Mouse (Mus musculus) heart, adult 9 months (tissue): Measurements from ENCODE around the gene Pip4k2c.
"Not testable (repeated sequence)": the region's sequence is repeated elsewhere in the genome, so short reads cannot be mapped to it uniquely, and the experiment has no call there.

ENCODE experiments used
- DNase-seq, 2 experiments: peaks; one replicate each; pipeline ENCODE4 v3.0.0; 2022; ENCODE audit warnings: low spot score in 2 of 2

Pip4k2c gene

DNA sequence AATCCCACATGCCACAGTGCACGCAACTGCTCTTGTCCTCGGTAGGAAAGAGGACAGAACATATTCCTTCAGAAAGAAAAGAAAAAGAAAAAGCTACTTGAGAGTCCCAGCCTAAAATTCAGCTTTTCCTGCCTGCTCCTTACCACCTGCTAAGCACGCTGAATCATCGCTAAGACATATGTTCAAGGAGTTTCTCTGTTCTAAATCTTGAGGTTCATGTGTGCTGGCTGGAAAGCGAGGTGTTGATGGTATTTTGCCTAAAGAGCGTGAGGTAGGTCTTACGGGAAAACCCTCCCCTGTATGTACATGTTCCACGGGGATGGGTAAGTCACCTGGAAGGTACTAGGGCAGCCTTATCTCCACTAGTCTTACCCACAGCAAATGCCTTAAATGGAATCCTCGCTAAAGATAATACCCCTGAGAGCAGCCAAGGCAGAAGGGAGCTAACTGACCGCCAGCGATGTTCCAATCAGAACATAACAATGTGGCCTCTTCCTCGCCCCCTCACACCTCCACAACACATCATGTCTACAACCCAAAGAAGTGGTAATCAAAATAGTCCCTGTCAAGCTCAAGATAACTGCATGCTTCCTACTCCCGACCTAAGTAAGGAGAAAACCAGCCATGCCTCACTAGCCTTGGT is 1.3 kb downstream of the Pip4k2c start:
- no peak for DNase-seq

DNA sequence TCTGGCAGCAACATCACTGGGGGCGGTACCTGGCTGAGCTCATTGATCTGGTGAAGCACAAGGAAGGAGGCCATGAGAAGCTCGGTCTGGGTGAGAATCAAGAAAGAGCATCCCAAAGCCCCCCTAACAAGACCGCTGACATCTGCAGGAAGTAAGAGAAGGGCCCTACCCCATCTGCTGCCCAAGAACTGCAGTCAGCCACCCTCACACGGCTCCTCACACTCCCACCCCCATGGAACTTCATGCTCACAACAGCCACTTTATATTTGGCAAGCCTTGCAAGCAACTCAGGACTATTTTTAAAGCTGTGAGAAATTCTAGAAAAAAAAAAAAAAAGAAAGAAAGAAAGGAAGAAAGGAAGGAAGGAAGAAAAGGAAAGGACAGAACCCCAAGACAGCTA is 2.5 kb downstream of the Pip4k2c start:
- DNase-seq = no peak

DNA sequence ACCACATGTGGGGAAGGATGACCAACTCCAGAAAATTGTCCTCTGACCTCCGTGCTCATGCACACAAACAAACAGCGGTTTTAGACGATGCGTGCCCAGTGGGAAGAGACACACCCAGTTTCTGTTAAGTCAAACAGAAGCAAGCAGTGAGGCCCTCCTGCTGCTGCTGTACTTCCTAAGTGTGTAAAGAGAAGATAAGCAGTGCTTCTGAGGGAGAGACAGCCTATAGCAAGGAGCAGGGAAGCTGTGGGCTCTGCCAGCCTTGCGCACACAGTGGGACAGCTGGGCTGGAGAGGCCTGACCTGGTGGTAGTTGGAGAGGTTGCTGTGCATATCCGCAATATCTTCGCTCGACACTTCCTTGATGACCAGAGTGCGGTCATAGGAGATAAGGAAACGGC is 6.0 kb downstream of the Pip4k2c start:
- DNase-seq = no peak

DNA sequence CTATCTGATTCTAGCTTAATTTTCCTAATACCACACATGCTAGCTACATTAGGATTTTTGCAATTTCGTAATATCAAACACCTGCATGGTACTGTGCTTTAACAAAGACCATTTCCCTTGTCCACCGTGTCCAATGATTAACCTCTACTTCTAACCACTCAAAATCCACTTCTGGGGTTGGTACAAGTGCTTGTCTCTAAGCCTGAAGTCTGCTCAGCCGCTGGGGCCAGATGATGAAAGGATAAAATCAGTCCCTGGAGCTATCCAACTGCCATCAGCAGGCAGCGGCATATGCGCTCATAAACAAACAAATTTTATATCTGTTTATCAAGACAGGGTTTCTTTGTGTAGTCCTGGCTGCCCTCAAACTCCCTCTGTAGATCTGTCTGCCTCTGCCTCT is 6.8 kb downstream of the Pip4k2c start:
- no peak for DNase-seq

DNA sequence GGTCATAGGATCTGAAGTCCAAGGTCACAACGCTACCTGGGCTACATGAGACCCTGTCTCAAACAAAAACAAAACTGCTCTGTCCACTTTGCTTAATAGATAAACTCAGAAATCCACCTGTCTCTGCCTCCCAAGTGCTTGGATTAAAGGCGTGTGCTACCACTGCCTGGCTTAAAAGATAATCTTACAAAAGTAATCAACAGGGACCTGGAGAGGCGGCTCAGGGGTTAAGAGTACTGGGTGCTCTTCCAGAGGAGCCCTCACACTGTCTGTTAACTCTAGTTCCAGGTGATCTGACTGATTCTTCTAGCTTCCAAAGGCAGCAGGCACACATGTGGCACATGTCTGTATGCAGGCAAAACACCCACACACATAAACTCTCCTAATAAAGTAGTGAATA is 8.3 kb downstream of the Pip4k2c start:
- DNase-seq = no peak

DNA sequence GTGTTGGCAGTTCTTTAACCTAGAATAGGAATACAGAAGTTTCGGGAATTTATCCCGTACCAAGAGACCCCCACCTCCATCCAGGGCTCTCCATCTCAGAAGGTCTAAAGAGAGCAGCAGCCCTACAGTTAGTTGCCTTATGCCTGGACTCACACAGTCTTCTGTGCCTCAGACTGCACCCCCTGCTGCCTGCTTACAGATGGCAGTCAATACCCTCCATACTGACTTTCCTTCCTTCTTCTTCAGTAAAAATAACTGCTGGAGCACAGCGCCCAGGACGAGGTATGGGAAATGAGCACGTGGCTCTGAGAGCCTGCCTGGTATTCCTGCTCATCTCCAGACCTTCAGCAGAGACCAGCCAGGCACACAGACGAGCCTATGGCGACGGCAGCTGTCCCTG is 11.1 kb downstream of the Pip4k2c start:
- no peak for DNase-seq

DNA sequence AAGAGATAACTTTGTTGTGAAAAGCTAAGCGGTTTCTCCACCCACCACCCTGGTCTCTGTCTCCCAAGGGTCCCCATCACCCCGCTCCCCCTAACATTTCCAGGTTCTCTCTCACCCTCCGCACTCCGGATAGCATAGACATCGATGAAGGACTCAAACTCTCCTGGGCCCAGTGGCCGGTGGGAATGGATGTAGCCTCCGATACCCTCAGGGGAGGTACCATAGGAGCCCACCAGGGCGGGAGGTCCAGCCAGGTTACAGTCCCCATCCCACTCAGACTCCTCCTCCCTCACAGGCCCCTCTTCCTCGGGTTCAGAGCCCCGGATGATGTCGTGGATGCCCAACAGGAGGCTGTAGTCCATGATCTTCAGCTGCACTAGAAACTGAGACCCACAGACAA is 11.9 kb downstream of the Pip4k2c start:
- DNase-seq = no peak

DNA sequence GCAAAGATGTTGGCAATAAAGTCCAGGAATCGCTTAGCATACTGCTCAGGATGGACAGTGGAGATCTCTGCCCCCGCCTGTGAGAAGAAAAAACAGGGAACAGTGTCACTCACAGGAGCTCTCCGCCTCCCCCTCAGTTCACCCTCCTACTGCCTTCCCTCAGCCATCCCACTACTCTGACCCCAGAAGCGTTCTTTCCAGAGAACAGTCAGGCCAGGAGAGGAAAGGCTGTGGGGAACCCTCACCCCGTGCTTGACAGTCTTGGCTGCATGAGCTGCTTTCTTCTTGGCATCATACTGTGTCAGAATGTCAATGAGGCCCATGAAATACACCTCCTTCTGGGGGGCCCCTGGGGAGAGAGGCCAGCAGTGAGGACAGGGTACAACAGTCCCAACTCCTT is 12.3 kb downstream of the Pip4k2c start:
- no peak for DNase-seq

DNA sequence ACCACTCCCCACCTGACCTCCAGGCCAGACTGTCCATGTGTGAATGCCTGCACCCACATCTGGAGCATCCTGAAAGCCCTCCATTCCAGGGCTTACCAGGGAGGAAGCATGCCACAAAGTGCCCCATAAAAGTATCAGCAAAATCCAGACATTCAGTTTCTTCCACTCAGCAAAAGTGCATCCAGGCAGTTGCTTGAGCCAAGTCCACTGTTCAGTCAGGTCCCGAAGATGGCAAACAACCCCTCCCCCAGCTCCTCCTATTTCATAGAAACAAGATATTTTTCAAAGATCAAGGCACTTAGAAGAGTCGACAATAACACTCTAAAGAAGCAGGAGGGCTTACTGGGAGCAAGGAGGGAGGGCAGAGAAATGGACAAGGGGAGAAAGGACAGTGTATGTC is 12.9 kb downstream of the Pip4k2c start:
- DNase-seq = no peak

DNA sequence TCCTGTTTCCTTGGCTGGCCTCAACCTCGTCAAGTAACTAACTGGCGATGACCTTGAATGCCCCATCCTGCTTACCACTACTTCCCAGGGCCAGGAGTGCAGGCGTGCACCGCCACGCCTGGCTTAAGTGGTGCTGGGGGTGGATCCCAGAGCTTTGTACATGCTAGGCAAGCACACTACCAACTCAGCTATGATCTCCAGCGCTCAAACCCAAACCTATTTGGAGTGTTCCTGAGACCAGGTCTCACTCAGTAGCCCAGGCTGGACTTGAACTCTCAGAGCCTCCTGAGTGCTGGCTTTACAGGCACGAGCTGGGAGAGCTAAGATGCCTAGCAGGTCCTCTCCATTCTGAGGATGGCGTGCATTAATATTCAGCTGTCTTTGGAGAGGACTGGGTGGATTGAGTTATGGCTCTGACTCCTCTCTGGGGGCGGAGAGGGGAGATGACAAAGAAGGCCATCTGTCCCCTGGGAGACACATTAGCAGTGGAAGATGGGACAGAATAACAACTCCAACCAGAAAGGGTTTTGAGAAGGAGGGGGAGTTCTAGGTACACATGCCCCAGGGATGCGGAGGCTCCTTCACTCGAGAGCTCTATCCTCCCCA is 13.8 kb downstream of the Pip4k2c start:
- DNase-seq = no peak

DNA sequence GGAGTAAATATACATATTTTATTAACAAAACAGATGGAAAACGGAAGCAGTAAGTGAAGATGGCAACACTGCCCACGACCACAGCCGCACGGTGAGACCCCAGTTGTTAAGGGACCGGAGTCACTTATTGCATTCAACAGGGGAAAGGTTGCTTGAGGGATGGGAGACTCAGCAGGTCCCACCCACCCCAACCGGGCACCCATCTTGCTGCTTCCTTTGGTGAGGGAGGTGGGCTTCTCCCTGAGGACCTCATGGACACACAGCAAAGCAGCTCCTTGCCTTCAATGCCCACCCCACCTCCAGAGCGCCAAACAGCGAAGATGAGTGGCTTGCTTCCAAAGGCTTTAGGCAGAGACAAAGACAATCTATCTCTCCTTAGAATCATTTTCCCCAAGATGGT is 14.3 kb downstream of the Pip4k2c start:
- no peak for DNase-seq

DNA sequence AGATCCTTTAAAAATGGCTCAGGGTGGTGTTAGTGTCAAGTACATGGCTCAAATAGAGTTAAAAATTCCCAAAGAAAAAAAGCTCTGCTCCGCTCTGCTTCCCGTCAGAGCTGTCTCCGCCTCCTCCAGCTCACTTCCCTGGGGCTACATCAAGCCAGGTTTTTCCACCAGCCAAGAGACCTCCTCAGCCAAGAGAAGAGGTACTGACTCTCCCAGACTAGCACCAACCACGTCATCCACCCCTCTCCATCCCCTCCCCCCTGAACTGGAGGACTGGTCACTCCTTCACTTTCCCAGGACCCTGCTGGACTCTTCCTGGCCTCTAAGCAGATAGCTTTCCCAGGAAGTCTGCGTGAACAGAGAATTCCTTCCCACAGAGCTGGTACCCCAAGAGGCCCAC is 15.0 kb downstream of the Pip4k2c start:
- DNase-seq = peak; percentile 85 to 91

DNA sequence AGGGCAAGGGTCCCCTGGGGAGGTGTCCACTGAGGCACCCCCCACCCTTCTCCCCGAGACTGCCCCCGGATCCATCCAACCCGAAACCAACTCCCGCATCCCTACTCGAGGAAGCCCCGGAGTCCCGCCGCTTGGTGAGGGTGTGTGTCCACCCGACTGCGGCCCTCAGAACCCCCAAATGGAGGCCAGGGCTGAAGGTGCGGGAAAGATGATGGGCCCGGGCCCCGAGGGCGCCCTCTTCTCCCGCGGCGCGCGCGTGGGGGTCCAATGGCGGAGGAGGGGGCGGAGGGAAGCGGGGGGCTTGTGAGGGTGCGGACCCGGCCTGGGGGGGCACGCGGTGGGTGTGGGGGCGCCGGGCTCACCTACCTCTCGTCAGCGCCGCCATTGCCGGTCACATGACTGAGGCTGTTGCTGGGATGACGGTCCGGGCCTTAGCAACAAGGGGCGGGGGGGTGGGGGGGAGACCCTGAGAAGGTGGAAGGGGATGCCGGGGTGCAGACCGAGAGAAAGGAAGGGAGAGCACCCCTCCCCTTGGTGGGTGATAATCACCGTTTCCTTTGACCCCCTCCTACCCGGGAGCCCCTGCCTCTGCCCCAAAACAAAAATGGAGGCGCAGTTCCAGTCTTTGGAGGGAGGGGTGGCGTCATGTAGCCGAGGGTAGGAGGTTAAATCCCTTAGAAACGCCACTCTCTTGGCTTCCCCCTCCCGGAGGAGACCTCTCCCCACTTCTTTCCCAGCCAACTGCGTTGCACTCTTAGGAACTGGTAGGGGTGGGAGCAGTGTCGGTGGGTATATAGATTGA is 15.9 kb downstream of the Pip4k2c start, which contains the start of gene Dtx3:
Dtx3 (minus strand) TSS at position 401 of the 802 bp plus-strand sequence.
- DNase-seq = no peak

DNA sequence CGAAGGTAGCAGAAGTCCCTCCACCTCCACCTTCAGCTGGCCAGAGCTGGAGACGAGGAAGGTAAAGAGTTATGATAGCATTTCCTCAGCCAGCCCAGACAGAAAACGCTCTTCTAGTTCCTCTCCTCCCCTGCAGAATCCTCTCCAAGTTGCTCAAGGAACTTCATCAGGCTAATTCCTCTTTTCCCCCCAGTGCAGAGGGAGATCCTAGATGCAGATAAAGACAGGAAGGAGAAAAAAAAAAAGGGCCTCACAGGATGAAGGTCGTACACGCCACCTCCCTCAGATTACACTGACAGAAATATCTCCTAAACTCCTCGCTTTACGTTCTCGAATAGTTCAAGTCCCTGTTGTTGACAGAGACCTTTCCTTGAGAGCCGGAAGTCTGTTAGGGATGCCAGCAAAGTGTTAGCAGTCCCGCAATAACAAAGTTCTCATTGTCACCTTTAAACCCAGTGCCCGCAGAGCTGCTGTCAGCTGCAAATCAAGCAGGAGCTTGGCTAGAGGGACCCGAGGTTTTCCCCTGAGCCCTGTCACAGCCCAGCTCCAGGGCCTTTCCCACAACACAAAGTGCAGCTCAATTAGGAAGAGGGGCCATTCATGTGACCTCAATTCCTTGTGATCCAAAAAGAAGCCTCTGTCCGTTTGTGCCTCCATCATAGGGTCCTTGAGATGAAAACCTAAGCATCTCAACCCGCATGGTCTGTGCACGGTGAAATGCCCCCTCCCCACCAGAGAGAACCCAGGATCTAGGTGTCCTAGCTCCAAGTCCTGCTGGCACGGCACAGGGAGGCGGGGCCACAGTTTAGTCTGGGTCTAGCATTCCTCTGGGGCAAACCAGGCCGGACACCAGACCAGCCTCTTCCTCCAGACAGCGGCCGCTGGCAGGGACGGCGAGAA is 16.7 kb downstream of the Pip4k2c start:
- peak; percentile 72 to 78 for DNase-seq

DNA sequence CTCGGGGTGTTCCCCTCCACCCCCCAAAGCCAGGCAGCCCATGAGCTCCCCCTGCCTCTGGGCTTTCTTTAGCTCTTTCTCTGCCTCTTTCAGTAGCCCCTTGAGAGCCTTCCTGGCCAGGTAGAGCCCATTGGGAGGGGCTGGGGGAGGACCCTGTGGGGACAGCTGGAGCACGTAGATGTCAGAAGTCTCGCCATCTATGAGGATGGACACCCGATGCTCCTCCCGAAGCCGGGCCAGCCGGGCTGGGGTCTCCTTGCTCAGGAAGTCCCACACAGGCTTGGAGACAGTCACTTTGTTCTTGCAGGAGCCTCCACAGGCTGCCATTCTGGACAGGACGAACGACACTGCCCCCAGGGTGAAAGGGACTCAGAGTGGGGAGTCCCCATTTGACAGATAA is 18.4 kb downstream of the Pip4k2c start:
- no peak for DNase-seq

DNA sequence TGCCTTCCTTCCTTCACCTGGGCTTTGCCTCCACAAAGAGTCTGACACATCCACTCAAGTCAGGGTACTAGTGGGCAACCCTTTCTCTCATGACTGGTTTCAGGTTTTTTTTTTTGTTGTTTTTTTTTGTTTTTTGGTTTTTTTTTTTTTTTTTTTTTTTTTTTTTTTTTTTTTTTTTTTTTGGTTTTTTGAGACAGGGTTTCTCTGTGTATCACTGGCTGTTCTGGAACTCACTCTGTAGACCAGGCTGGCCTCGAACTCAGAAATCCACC is 19.4 kb downstream of the Pip4k2c start:
- DNase-seq = not testable (repeated sequence)

DNA sequence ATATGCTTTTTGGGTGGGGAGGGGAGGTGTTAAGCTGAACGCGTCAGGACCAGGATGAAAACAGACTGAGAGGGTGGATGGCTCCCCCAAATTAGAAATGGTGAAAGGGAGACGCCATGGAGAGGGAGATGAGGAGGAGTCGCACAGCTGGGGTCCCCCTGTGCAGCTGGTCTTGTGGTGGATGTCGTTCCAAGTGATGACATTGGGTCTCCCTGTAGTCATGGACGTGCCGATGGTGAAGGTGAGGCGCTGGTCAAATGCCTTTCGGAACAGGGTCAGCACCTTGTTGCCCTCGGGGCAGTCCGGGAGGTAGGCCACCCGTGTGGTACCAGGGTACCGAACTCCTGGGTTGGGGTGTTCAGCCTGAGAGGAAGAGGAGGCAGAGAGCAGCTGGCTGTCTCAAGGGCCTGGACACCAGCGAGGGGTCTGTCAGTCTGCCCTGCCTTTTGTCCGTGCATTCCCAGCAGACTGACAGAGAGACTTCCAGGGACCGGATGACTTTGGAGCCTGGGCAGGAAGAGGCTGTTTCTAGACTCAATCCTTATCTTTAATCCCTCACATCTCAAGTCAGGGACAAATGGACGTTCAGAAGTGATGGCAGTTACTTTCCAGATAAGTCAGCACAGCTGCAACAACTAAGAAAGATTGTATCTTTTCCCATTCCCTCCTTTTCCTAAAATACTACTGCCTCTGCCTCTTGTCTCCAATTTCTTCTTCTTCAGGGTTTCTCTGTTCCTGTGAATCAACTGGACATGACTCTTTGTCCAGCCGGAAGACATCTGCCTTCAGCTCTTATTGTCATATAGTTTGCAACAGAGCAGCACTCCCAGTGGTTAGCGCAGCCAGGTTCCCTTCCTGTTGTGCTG is 20.0 kb downstream of the Pip4k2c start:
- no peak for DNase-seq

DNA sequence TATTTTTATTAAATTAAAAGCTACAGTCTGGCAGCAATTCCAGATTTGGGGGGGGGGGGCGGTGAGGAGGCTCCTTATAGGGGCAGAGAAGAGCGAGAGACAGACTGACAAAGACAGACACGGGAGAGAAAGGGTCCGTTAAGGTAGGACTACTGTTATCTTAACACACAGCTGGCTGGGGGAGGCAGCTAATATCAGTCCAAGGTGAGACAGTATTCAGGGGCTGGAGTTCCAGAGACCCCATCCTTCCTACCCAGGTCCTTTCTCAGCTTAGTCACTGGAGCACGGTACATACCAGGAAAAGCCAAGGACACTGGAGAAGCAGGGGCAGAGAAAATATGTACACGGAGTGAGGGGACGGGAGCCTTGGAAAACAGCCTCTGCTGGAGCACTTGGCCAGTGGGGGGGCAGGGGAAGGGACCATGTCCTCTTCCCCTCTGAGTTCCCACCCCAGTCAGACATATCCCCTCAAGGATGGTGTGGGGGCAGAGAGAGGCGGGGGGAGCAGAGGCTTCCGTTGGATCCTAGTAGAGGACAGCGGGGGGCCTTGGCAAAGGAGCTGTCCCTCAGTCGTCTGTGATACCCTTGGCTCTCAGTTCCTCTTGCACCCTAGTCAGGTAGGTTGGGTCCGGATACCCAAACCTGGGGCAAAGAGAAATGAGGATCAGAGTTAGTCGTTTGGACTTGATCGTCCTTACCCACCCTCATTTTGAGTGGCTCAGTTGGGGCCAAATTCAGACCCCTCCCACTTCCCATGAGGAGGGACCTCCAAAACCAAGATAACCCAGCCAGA is 20.8 kb downstream of the Pip4k2c start:
- no peak for DNase-seq

DNA sequence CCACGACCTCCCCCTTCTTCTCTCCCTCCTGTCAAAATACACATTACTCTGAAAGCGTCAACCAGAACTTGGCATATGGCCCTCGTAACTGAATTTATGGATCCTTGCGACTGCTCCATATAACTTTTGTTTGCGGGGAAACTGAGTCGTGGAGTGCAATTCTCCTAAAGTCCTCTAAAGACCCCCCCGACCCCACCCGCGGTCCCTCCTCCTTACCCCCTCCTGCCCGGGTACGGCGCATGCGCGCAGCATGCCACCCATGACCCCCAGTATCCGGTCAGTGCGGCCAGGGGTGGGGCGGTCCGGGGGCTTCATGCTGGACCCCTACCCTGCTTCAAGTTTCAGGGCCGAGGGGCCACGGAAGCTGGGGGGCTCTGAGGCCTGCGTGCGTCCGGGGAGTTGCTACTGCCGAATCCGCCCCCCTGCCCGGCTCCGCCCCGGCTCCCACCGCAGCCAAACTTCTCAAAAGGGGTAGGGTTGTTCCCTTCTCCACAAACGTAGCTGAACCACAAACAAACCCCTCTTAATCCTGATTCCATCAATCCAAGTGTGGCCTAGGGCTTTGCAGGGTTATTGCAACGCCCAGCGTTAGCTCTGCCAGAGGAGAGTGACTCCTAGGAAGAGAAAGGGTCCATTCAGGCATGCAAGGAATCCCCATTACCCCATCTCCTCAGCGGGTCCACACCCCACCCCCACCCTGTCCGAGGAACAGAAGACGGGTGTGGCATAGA is 21.6 kb downstream of the Pip4k2c start, which contains the start of gene Arhgef25:
Arhgef25 (minus strand) TSS at position 433 of the 731 bp plus-strand sequence.
- peak; percentile 79 to 81 for DNase-seq
